Mouse (Mus musculus) embryo, embryonic 11.5 days (tissue): ENCODE data around the gene Mesd.

ENCODE experiments used
- DNase-seq: peaks from one replicate; pipeline ENCODE4 v3.0.0-alpha.2; 2012; ENCODE audit warnings: low read depth, low spot score

The Mesd gene

GRCm38 (mm10) chr7:83913405-83913932, 29.2 kb downstream of the Mesd start:
- no peak for DNase-seq

- no peak for DNase-seq
These were observed 29.7 kb downstream of the Mesd start for GRCm38 (mm10) chr7:83913995-83914394.

GRCm38 (mm10) chr7:83914566-83914965, 30.3 kb downstream of the Mesd start:
- DNase-seq, result peak; percentile 75

GRCm38 (mm10) chr7:83920241-83920640, 36.0 kb downstream of the Mesd start:
- no peak for DNase-seq

GRCm38 (mm10) chr7:83921637-83922036, 37.4 kb downstream of the Mesd start:
- DNase-seq, result no peak

- DNase-seq, result no peak
These were observed 54.9 kb downstream of the Mesd start for GRCm38 (mm10) chr7:83939017-83939721.

- DNase-seq, result no peak
These were observed 55.9 kb downstream of the Mesd start for GRCm38 (mm10) chr7:83940136-83940535.

- DNase-seq, result no peak
These were observed 57.4 kb downstream of the Mesd start for GRCm38 (mm10) chr7:83941701-83942101.

GRCm38 (mm10) chr7:83948743-83949142, 64.5 kb downstream of the Mesd start:
- DNase-seq, result no peak

GRCm38 (mm10) chr7:83949662-83950061, 65.4 kb downstream of the Mesd start:
- DNase-seq, result no peak
